Mouse (Mus musculus) fibroblast of lung, adult 2 months (primary cell): ENCODE data around the gene Tmem128.

Source experiments
- DNase-seq: peaks from one replicate; pipeline ENCODE4 v3.0.0-alpha.2; 2011; ENCODE audit warnings: low read depth

Gene Tmem128

DNA sequence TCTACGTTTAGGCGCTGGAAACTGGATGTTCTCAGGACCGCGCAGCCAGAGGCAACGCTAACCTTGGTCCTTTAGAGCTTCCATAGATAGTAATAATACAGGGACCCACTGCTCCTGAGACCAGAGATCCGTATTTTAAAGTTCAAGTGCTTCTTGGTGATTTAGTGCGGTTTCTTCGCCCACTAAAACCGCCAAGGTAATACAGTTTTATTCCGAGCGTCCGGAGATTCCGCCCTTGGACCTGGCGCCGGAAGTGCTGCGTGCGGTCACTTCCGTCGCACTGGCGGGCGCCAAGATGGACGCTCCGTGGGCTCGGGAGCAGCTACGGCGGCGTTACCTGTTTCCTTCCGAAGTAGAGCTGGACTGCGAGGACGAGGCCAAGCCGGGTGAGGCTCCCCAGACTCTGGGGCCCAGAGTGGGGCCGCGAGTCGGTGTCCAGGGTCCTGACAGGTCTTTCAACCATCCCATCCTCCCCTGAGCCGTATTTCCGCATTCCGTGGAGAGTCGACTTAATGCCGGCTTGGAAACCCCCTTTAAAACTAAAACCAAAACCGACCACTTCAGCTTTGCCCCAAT, at the start of gene Tmem128:
Gene Tmem128 (plus strand): TSS at position 79 of the 576 bp plus-strand sequence.
- peak; percentile 20 for DNase-seq

DNA sequence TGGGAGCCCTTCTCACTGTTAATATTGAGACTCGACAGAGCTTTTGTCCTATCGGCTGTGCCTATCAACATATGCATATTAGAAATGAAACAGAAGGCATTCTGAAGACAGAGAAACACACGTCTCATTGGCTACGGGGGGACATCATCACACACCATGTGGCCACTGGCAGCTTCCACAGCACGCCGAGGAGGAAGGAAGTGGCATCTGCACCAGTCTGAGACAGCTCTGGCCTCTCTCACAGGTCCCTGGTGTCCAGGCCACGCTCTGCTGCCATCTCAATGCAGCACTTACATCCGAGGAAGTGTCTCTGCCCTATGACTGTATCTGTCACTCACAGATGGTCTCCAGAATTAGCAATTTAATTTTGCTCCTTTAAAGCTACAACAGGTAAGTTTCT, 48.3 kb upstream of the Tmem128 start:
- no peak for DNase-seq

- DNase-seq, result no peak
These were observed 47.0 kb upstream of the Tmem128 start for GRCm38 (mm10) chr5:38213009-38213408.

DNA sequence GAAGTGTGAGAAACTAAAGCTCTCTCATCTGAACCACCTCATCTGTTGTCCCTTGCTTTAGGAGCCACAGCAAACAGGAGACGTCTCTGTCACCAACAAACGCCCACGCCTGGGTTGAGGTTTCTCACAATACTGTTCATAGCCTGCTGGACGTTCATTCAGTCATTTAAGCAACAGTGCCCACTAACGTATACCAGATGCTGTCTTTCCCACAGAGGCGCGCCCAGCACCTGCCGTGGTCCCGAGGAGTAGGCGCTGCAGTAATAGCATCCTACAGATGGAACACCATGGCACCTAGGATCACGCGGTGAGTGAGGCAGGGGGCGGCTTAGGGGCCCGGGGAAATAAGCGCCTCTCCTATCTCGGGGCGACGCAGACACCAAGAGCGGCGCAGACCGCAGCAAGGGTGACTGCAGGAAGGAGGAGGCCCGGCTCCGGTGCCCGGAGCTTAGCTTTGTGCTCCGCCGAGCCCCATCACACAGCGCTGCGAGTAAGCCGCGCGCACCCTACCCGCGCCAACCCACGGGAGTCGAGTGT, 40.1 kb upstream of the Tmem128 start:
- no peak for DNase-seq

- DNase-seq, result peak; percentile 57
These were observed 39.6 kb upstream of the Tmem128 start, which contains the start of the genes Zbtb49 and Lyar for GRCm38 (mm10) chr5:38220328-38220912. Zbtb49 (minus strand) TSS chr5:38220457. Lyar (plus strand) TSS chr5:38220470.

DNA sequence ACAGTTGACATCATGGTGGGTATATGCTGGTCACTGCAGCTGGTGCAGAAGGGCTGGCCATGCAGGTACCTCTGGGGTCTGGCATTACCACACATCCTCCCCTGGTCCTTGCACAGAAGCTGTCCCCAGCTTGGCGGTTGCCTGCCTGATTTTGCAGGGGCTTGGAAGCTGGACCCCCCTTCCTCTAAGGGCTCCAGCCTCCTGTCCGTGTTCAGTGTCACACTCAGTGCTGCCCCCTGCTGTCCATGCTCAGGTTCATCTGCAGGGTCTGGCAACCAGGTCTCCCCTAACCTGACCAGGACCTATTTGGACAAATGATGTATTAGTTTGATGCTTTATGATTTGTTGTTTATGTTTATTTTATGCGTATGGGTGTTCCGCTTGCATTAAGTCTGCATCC, 24.6 kb upstream of the Tmem128 start:
- peak; percentile 0 for DNase-seq

GRCm38 (mm10) chr5:38236627-38237026, 23.4 kb upstream of the Tmem128 start:
- no peak for DNase-seq

- DNase-seq, result no peak
These were observed 19.1 kb upstream of the Tmem128 start for GRCm38 (mm10) chr5:38240727-38241472.

DNA sequence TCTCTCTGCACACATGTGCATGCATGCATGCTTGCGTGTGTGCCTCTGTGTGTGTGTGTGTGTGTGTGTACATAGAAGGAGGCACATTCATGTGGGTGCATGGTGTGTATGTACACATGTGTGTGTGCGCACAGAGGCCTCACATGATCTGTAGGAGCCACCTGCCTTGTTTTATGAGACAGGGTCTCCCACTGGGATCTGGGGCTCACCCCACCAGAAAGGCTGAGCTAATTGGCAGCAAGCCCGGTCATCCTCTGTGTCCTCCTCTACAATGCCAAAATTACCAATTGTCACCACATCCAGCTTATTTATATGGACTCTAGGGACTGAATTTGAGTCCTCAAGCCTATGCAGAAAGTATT, 18.5 kb upstream of the Tmem128 start:
- DNase-seq, result no peak

DNA sequence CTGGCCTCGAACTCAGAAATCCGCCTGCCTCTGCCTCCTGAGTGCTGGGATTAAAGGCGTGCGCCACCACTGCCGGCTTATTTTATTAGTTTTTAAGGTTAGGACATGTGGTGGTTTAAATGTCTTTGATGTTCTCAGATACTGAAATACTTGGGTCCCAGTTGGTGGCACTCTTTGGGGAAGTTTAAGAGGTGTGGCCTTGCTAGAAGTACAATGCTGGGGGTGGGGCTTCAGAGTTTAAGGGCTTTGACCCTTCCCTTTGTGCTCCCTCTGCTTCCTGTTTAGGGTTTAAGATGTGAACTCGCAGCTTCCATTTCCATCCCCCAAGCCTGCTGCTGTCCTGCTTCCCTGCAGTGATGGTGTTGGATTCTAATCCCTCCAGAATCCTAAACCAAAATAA, 18.0 kb upstream of the Tmem128 start:
- DNase-seq, result no peak

- DNase-seq, result no peak
These were observed 4.8 kb upstream of the Tmem128 start for GRCm38 (mm10) chr5:38255195-38255594.

GRCm38 (mm10) chr5:38255644-38256043, 4.3 kb upstream of the Tmem128 start:
- no peak for DNase-seq

- DNase-seq, result no peak
These were observed 3.4 kb upstream of the Tmem128 start for GRCm38 (mm10) chr5:38256551-38256950.

DNA sequence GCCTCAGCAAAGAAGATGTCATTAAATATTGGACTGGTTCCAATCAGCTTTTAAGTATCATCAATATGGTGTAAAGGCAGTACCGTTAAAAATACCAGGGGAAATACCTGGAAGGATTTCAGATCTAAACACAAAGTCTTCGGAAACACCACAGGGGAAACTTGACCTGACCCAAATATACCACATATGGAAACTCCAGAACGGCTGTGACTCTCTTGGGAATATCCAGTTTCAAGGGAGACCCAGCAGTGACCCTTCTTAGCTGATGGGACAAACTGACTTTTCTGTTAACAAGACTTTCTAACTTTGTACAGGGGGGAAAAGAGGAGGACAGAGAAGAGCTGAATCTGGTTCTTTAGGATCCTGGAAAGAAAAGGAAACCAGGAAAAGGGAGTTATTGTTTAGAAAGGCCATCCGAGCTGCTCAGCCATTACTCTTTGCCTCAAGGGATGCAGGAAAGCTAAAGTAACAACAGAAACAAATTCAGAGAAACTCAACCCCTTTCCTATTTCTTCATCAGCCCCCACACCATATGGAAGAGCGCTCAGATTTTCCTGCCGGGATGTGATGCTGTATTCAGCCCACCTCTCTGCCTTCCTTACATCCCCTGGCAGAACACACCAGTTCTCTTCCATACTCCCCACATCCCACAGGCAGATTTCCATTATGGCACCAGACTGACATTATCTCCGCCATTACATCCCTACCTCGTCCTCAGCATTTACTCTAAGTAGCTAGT, 1.8 kb upstream of the Tmem128 start:
- no peak for DNase-seq

DNA sequence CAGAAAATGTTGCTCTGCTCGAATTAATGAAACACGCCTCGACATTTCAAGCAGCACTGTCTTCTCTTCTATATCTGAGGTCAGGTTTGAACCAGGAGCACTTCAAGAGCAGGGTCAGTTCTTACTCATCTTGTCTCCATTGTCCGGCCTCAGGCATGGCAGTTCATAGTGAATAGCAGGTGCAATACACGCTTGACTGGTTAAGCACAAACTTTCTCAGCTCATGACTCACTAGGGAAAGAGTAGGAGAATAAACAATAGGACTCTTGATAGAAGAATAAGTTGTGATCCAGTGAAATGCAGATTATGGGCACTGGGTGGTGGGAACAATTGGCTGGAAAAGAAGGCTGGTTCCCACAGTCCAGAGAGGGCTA, 1.2 kb upstream of the Tmem128 start:
- DNase-seq, result no peak

DNA sequence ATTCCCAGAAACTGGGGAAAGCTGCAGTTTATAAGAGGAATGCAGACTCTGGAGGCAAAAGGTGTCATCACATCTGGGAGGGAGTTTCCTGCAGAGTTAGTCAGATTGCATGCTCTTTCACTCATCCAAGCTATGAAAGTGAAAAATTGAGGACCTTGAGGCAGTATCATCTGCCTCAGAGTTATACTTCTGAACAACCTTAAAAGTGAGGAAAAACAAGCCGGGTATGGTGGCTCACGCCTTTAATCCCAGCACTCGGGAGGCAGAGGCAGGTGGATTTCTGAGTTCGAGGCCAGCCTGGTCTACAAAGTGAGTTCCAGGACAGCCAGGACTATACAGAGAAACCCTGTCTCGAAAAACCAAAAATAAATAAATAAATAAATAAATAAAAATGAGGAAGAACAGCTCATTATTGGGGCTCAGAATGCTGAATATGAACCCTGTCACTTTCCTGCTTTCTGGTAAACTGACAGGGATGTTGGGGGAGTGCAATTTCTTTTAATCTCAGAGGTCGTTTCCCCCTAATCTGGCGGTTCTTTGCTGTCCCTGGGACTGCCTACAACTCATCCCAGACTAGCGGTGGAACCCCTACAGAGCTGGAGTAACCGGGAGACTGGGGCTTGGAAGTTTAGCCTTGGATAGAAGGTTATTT, 404 bp upstream of the Tmem128 start:
- DNase-seq, result no peak

DNA sequence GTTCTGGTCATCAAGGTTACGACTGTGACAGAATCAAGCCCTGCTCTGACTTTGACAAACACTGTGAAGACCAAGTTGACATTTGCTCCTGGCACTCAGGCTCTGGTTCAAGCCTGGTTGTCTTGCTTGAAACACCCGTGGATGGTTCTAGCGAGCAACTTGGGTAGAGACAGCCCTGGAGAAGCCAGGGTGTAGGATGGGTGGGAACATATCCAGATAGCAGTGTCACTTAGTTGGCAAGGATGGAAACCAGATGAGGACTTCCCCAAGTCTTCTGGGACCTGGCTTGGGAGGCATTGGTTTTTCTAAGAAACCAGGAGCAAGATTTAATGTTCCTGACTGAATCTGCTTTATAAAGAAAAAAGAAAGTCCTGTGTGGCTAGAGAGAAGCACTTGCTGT, 11.0 kb downstream of the Tmem128 start:
- no peak for DNase-seq

- DNase-seq, result peak; percentile 4
These were observed 13.8 kb downstream of the Tmem128 start for GRCm38 (mm10) chr5:38273831-38274230.

GRCm38 (mm10) chr5:38275771-38276170, 15.8 kb downstream of the Tmem128 start, which contains the start of gene Otop1:
Otop1 (plus strand) TSS chr5:38275972.
- DNase-seq, result no peak

DNA sequence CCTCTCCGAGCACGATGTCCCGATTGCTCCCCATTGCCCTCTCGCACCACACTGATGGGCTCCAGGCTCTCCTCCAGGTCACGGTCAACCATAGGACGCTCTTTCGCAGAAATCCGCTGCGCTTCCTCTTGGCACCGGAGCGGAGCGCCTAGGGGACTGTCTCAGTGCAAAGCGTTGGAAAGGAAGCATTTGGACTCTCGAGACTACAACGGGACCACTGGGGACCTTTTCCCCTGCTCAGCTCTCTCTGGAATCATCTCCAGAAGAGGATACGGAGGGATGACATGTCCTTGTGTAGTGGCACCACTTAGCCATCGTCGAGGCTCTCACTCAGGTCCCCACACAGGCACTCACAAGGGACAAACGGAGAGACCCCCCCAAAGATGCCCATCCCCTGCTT, 16.5 kb downstream of the Tmem128 start:
- DNase-seq, result no peak

DNA sequence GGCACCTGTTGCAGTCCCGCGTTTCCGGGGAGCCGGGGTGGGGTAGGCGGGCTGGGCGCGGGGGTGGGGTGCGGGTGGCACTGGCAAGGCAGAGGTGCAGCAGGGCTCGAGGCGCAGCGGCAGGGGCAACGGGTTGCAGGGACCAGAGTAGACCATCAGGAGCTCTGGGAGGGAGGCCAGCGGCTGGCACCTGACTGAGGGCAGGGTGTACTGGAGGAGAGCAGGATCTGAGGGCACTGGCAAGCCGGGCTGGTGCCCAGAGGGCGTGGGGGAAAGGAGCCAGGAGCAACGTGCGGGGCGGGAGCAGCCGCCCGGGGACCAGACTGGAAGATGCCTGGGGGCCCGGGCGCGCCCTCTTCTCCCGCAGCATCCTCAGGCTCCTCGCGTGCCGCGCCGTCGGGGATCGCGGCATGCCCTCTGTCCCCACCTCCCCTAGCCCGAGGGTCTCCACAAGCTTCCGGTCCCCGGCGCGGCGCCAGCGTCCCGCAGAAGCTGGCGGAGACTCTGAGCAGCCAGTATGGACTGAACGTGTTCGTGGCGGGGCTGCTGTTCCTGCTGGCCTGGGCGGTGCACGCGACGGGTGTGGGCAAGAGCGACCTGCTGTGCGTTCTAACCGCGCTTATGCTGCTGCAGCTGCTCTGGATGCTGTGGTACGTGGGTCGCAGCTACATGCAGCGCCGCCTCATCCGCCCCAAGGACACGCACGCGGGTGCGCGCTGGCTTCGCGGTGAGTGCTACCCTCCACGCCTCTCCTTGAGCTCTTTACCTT, 17.3 kb downstream of the Tmem128 start:
- DNase-seq, result no peak
